Mouse (Mus musculus) ES-E14 (cell line): Measurements from ENCODE around the gene Polr2b.

Experiments
- MAFK ChIP-seq: IDR thresholded peaks from 2 replicates; pipeline ENCODE4 v1.6.1; 2014; ENCODE audit warnings: mild to moderate bottlenecking, low read depth, low read length, inconsistent platforms; ENCODE audit not compliant: insufficient read depth
- ZNF384 ChIP-seq: IDR thresholded peaks from 2 replicates; pipeline ENCODE4 v1.6.1; 2012; ENCODE audit warnings: low read depth, low read length, inconsistent platforms

GRCm38 (mm10) chr5:77348901-77349300 lies 39.0 kb downstream of the Polr2b start:
- TF ChIP-seq ZNF384 (no peak), MAFK (no peak)
